In the genomic region with DNA sequence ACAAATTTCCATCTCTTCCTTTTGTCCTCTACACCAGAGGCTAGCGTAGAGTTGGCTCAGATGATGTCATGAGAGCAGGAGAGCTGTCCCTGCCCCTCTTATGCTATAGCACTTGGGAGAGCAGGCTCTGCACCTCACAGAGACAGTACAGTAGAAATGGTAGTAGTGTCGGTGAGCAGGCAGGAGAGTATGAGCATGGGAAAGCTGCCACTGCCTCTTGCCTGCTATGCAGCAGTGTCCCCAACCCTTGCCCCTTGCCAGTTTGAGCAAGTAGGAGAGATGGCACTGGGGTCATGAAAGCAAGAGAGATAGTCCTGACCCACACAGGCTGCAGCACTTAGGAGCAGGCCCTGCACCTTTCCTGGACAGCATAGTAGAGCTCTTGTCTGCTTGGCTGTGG, we compare ENCODE assay signal across 20 mouse cellular contexts.
DNase-seq lines count a peak whose midpoint lies in the region; ATAC-seq and TF ChIP-seq lines count a peak whose summit lies in the region.
"Had no signal": no experiment of that assay in that cellular context is flagged by ENCODE, and none has a peak within 500 bp of the region (broad histone marks: within the 10 kb centered on the region; RNA-seq: fewer than 3 reads in every experiment).

No protein-coding gene starts in this region.

- no peak overlapping the region for H3K27ac ChIP-seq in midbrain, embryonic 16.5 days (ENCODE audit: low read length)
- H3K27ac ChIP-seq in midbrain, postnatal 0 days (ENCODE audit: low read depth, low read length): no peak overlapping the region
- H3K27ac ChIP-seq: embryonic facial prominence, embryonic 13.5 days; embryonic facial prominence, embryonic 15.5 days; forebrain, embryonic 10.5 days; forebrain, embryonic 12.5 days had no signal

- 0 out of 2 replicates have a peak, but pooled peaks have one; percentile 21 for ATAC-seq in midbrain, embryonic 16.5 days
- no peak for ATAC-seq in midbrain, postnatal 0 days (ENCODE audit: low FRiP score)
- ATAC-seq: forebrain, embryonic 14.5 days; forebrain, embryonic 16.5 days had no signal

- WGBS in midbrain, embryonic 16.5 days: 79% methylated on average over 2 of the region's 2 CpGs
- 90% methylated on average over 2 of the region's 2 CpGs for WGBS in midbrain, postnatal 0 days

- DNase-seq in cerebellum, postnatal 25 days: peak; percentile 17 to 31
- no peak for DNase-seq in cerebellum, postnatal 10 days
- DNase-seq in heart, adult 11 months: peak; percentile 68
- no peak for DNase-seq in heart, postnatal 25 days (ENCODE audit: low spot score)
- DNase-seq in midbrain, postnatal 0 days (ENCODE audit: low spot score): no peak
- no peak for DNase-seq in gastrocnemius, postnatal 25 days
- DNase-seq: adrenal gland, adult 2 months; adrenal gland, postnatal 10 days; adrenal gland, postnatal 25 days; cerebellum, adult 8-10 months; cerebellum, postnatal 36 days; embryo, embryonic 11 days had no signal

- no peaks in the 10 kb centered on the region for H3K4me1 ChIP-seq in midbrain, embryonic 16.5 days (ENCODE audit: control insufficient read depth, insufficient read depth, low read length)
- H3K4me1 ChIP-seq in midbrain, postnatal 0 days (ENCODE audit: insufficient read depth, low read length): no peaks in the 10 kb centered on the region
- H3K4me1 ChIP-seq: embryonic facial prominence, embryonic 13.5 days; embryonic facial prominence, embryonic 15.5 days; forebrain, embryonic 10.5 days; forebrain, embryonic 12.5 days had no signal

- H3K9ac ChIP-seq in midbrain, embryonic 16.5 days (ENCODE audit: low read depth, low read length): no peak overlapping the region
- H3K9ac ChIP-seq in midbrain, postnatal 0 days (replicated peaks; ENCODE audit: low read length, poor library complexity, severe bottlenecking): no peak overlapping the region
- H3K9ac ChIP-seq: embryonic facial prominence, embryonic 13.5 days; embryonic facial prominence, embryonic 15.5 days; forebrain, embryonic 12.5 days had no signal

- H3K4me2 ChIP-seq in midbrain, embryonic 16.5 days (ENCODE audit: low read length): no peak overlapping the region
- no peak overlapping the region for H3K4me2 ChIP-seq in midbrain, postnatal 0 days (ENCODE audit: low read depth, low read length, poor library complexity, severe bottlenecking)
- H3K4me2 ChIP-seq: embryonic facial prominence, embryonic 13.5 days; embryonic facial prominence, embryonic 15.5 days; forebrain, embryonic 12.5 days had no signal

- intact Hi-C loops in heart, postnatal 25 days (cut with DNase I): no loop called here

- no peaks in the 10 kb centered on the region for H3K36me3 ChIP-seq in midbrain, embryonic 16.5 days (ENCODE audit: control insufficient read depth, insufficient read depth, low read length)
- H3K36me3 ChIP-seq in midbrain, postnatal 0 days (ENCODE audit: insufficient read depth, low read length): no peaks in the 10 kb centered on the region
- H3K36me3 ChIP-seq: embryonic facial prominence, embryonic 13.5 days; embryonic facial prominence, embryonic 15.5 days; forebrain, embryonic 10.5 days; forebrain, embryonic 12.5 days had no signal

- H3K27me3 ChIP-seq in midbrain, embryonic 16.5 days (ENCODE audit: control insufficient read depth, insufficient read depth, low read depth, low read length): no peaks in the 10 kb centered on the region
- H3K27me3 ChIP-seq in midbrain, postnatal 0 days (ENCODE audit: insufficient read depth, low read length): no peaks in the 10 kb centered on the region
- H3K27me3 ChIP-seq: embryonic facial prominence, embryonic 13.5 days; embryonic facial prominence, embryonic 15.5 days; forebrain, embryonic 12.5 days had no signal

- no peaks in the 10 kb centered on the region for H3K9me3 ChIP-seq in midbrain, embryonic 16.5 days (replicated peaks; ENCODE audit: control insufficient read depth, low read length, poor library complexity, severe bottlenecking)
- no peaks in the 10 kb centered on the region for H3K9me3 ChIP-seq in midbrain, postnatal 0 days (ENCODE audit: low read length)
- H3K9me3 ChIP-seq: embryonic facial prominence, embryonic 13.5 days; embryonic facial prominence, embryonic 15.5 days; forebrain, embryonic 10.5 days; forebrain, embryonic 12.5 days had no signal

- H3K4me3 ChIP-seq in midbrain, embryonic 16.5 days (ENCODE audit: low read depth, low read length): no peak overlapping the region
- H3K4me3 ChIP-seq in midbrain, postnatal 0 days (ENCODE audit: low read depth, low read length): no peak overlapping the region
- H3K4me3 ChIP-seq: embryonic facial prominence, embryonic 13.5 days; embryonic facial prominence, embryonic 15.5 days; erythroblast, embryonic 14.5 days; forebrain, embryonic 10.5 days; forebrain, embryonic 12.5 days had no signal

- no peak for TF ChIP-seq CTCF in midbrain, postnatal 0 days (IDR thresholded peaks at IDR 0.05)

Comparison
In these comparisons a context has a peak if more than half of its experiments do, and no peak if none do; other contexts are left out.
1. DNase-seq: peak in cerebellum, postnatal 25 days (2 of 2) and heart, adult 11 months (single experiment); none in cerebellum, postnatal 10 days (0 of 2), heart, postnatal 25 days (single experiment), midbrain, postnatal 0 days (single experiment) and gastrocnemius, postnatal 25 days (single experiment).